Mouse (Mus musculus): ENCODE measurements at regions not wholly inside any gene's neighbourhood (a gene's known extent, or its start where the extent isn't known, plus 50 kb on each side); places are given as distances from the start of the nearest gene placed in this dataset.

- no peaks in the 10 kb centered on the region for H3K9me3 ChIP-seq (ENCODE audit: control insufficient read depth, low read length)
- no peak overlapping the region for H3K4me2 ChIP-seq (ENCODE audit: low read depth, severe bottlenecking)
- H3K36me3 ChIP-seq (ENCODE audit: control insufficient read depth, insufficient read depth, low read length): no peaks in the 10 kb centered on the region
- no peak overlapping the region for H3K9ac ChIP-seq (ENCODE audit: low read length)
- no peak for ATAC-seq (ENCODE audit: insufficient number of reproducible peaks, low FRiP score, low TSS enrichment, low read depth)
- H3K27ac ChIP-seq (replicated peaks; ENCODE audit: low read depth, low read length): no peak overlapping the region
- 97% methylated on average over 1 of the region's 1 CpGs for WGBS
- peaks cover 4% of the 10 kb centered on the region; the same call in 1 of the 2 replicates for H3K4me1 ChIP-seq (ENCODE audit: control insufficient read depth, insufficient read depth, low read length)
- no peak for DNase-seq (ENCODE audit: low spot score)
- no peaks in the 10 kb centered on the region for H3K27me3 ChIP-seq (ENCODE audit: control insufficient read depth, insufficient read depth, low read length)
- H3K4me3 ChIP-seq (ENCODE audit: low read depth, low read length): no peak overlapping the region
Observed at GRCm38 (mm10) chr9:60931290-60931689, 136.9 kb downstream of the Uaca start.

GRCm38 (mm10) chr9:60936937-60937336 lies 142.6 kb downstream of the Uaca start:
- Histone ChIP-seq H3K36me3 (ENCODE audit: control insufficient read depth, insufficient read depth, low read length) (no peaks in the 10 kb centered on the region), H3K9me3 (ENCODE audit: control insufficient read depth, low read length) (no peaks in the 10 kb centered on the region), H3K4me2 (ENCODE audit: low read depth, severe bottlenecking) (no peak overlapping the region), H3K4me1 (ENCODE audit: control insufficient read depth, insufficient read depth, low read length) (peaks cover 9% of the 10 kb centered on the region), H3K27ac (replicated peaks; ENCODE audit: low read depth, low read length) (no peak overlapping the region), H3K4me3 (ENCODE audit: low read depth, low read length) (no peak overlapping the region), H3K27me3 (ENCODE audit: control insufficient read depth, insufficient read depth, low read length) (no peaks in the 10 kb centered on the region), H3K9ac (ENCODE audit: low read length) (no peak overlapping the region)
- DNase-seq (ENCODE audit: low spot score): no peak
- WGBS: 91% methylated on average over 9 of the region's 9 CpGs
- no peak for ATAC-seq (ENCODE audit: insufficient number of reproducible peaks, low FRiP score, low TSS enrichment, low read depth)

- Histone ChIP-seq H3K4me2 (ENCODE audit: low read depth, severe bottlenecking) (peak overlapping the region; percentile 20; the same call in 1 of the 2 replicates), H3K27me3 (ENCODE audit: control insufficient read depth, insufficient read depth, low read length) (0 out of 2 replicates have a peak, but pooled peaks cover 2% of the 10 kb centered on the region), H3K27ac (replicated peaks; ENCODE audit: low read depth, low read length) (peak overlapping the region; percentile 42; the same call in 1 of the 2 replicates), H3K4me1 (ENCODE audit: control insufficient read depth, insufficient read depth, low read length) (peaks cover 9% of the 10 kb centered on the region), H3K9ac (ENCODE audit: low read length) (no peak overlapping the region), H3K9me3 (ENCODE audit: control insufficient read depth, low read length) (no peaks in the 10 kb centered on the region), H3K4me3 (ENCODE audit: low read depth, low read length) (no peak overlapping the region), H3K36me3 (ENCODE audit: control insufficient read depth, insufficient read depth, low read length) (no peaks in the 10 kb centered on the region)
- DNase-seq (ENCODE audit: low spot score) (peak; percentile 99), ATAC-seq (ENCODE audit: insufficient number of reproducible peaks, low FRiP score, low TSS enrichment, low read depth) (peak; percentile 95)
- 18% methylated on average over 18 of the region's 18 CpGs for WGBS
Observed at GRCm38 (mm10) chr9:60939858-60940804, 145.8 kb downstream of the Uaca start.

- peaks cover 10% of the 10 kb centered on the region; the same call in 1 of the 2 replicates for H3K4me1 ChIP-seq (ENCODE audit: control insufficient read depth, insufficient read depth, low read length)
- 0 out of 2 replicates have a peak, but pooled peaks cover 4% of the 10 kb centered on the region for H3K27me3 ChIP-seq (ENCODE audit: control insufficient read depth, insufficient read depth, low read length)
Observed at GRCm38 (mm10) chr9:60947363-60947762, 153.0 kb downstream of the Uaca start.

GRCm38 (mm10) chr9:60948531-60949070 lies 154.3 kb downstream of the Uaca start:
- H3K9ac ChIP-seq (ENCODE audit: low read length): no peak overlapping the region
- peak; percentile 38 for DNase-seq (ENCODE audit: low spot score)
- no peak for ATAC-seq (ENCODE audit: insufficient number of reproducible peaks, low FRiP score, low TSS enrichment, low read depth)
- no peaks in the 10 kb centered on the region for H3K36me3 ChIP-seq (ENCODE audit: control insufficient read depth, insufficient read depth, low read length)
- peaks cover 10% of the 10 kb centered on the region; the same call in 1 of the 2 replicates for H3K4me1 ChIP-seq (ENCODE audit: control insufficient read depth, insufficient read depth, low read length)
- 10% methylated on average over 10 of the region's 10 CpGs for WGBS
- H3K9me3 ChIP-seq (ENCODE audit: control insufficient read depth, low read length): 0 out of 2 replicates have a peak, but pooled peaks cover 3% of the 10 kb centered on the region
- H3K27ac ChIP-seq (replicated peaks; ENCODE audit: low read depth, low read length): no peak overlapping the region
- H3K4me3 ChIP-seq (ENCODE audit: low read depth, low read length): no peak overlapping the region
- 0 out of 2 replicates have a peak, but pooled peaks cover 4% of the 10 kb centered on the region for H3K27me3 ChIP-seq (ENCODE audit: control insufficient read depth, insufficient read depth, low read length)
- no peak overlapping the region for H3K4me2 ChIP-seq (ENCODE audit: low read depth, severe bottlenecking)

More at GRCm38 (mm10) chr9:60947363-60947762, 153.0 kb downstream of the Uaca start:
- no peak overlapping the region for H3K4me2 ChIP-seq (ENCODE audit: low read depth, severe bottlenecking)
- H3K9me3 ChIP-seq (ENCODE audit: control insufficient read depth, low read length): 0 out of 2 replicates have a peak, but pooled peaks cover 3% of the 10 kb centered on the region
- H3K9ac ChIP-seq (ENCODE audit: low read length): no peak overlapping the region
- H3K27ac ChIP-seq (replicated peaks; ENCODE audit: low read depth, low read length): no peak overlapping the region
- DNase-seq (ENCODE audit: low spot score) (no peak), ATAC-seq (ENCODE audit: insufficient number of reproducible peaks, low FRiP score, low TSS enrichment, low read depth) (no peak)
- H3K36me3 ChIP-seq (ENCODE audit: control insufficient read depth, insufficient read depth, low read length): no peaks in the 10 kb centered on the region
- 32% methylated on average over 15 of the region's 15 CpGs for WGBS
- H3K4me3 ChIP-seq (ENCODE audit: low read depth, low read length): no peak overlapping the region

GRCm38 (mm10) chr9:60950161-60950560 lies 155.8 kb downstream of the Uaca start:
- no peak for ATAC-seq (ENCODE audit: insufficient number of reproducible peaks, low FRiP score, low TSS enrichment, low read depth)
- H3K4me2 ChIP-seq (ENCODE audit: low read depth, severe bottlenecking): no peak overlapping the region

GRCm38 (mm10) chr9:60951071-60951561 lies 156.8 kb downstream of the Uaca start:
- ATAC-seq (ENCODE audit: insufficient number of reproducible peaks, low FRiP score, low TSS enrichment, low read depth): no peak
- peak; percentile 40 for DNase-seq (ENCODE audit: low spot score)
- 27% methylated on average over 10 of the region's 10 CpGs for WGBS

More at GRCm38 (mm10) chr9:60950161-60950560, 155.8 kb downstream of the Uaca start:
- H3K27ac ChIP-seq (replicated peaks; ENCODE audit: low read depth, low read length): no peak overlapping the region
- H3K9me3 ChIP-seq (ENCODE audit: control insufficient read depth, low read length): 0 out of 2 replicates have a peak, but pooled peaks cover 3% of the 10 kb centered on the region
- H3K4me3 ChIP-seq (ENCODE audit: low read depth, low read length): no peak overlapping the region
- H3K4me1 ChIP-seq (ENCODE audit: control insufficient read depth, insufficient read depth, low read length): peaks cover 10% of the 10 kb centered on the region; the same call in 1 of the 2 replicates
- no peak for DNase-seq (ENCODE audit: low spot score)
- no peak overlapping the region for H3K9ac ChIP-seq (ENCODE audit: low read length)
- 0 out of 2 replicates have a peak, but pooled peaks cover 2% of the 10 kb centered on the region for H3K27me3 ChIP-seq (ENCODE audit: control insufficient read depth, insufficient read depth, low read length)
- WGBS: 94% methylated on average over 5 of the region's 5 CpGs
- H3K36me3 ChIP-seq (ENCODE audit: control insufficient read depth, insufficient read depth, low read length): no peaks in the 10 kb centered on the region

GRCm38 (mm10) chr9:60957438-60957837 lies 163.1 kb downstream of the Uaca start:
- no peaks in the 10 kb centered on the region for H3K9me3 ChIP-seq (ENCODE audit: control insufficient read depth, low read length)
- no peak for DNase-seq (ENCODE audit: low spot score)
- WGBS: 47% methylated on average over 5 of the region's 5 CpGs
- peaks cover 4% of the 10 kb centered on the region; the same call in 1 of the 2 replicates for H3K4me1 ChIP-seq (ENCODE audit: control insufficient read depth, insufficient read depth, low read length)
- no peak for ATAC-seq (ENCODE audit: insufficient number of reproducible peaks, low FRiP score, low TSS enrichment, low read depth)
- no peaks in the 10 kb centered on the region for H3K36me3 ChIP-seq (ENCODE audit: control insufficient read depth, insufficient read depth, low read length)
- H3K9ac ChIP-seq (ENCODE audit: low read length): no peak overlapping the region
- no peak overlapping the region for H3K27ac ChIP-seq (replicated peaks; ENCODE audit: low read depth, low read length)
- H3K4me2 ChIP-seq (ENCODE audit: low read depth, severe bottlenecking): no peak overlapping the region
- H3K4me3 ChIP-seq (ENCODE audit: low read depth, low read length): no peak overlapping the region
- H3K27me3 ChIP-seq (ENCODE audit: control insufficient read depth, insufficient read depth, low read length): no peaks in the 10 kb centered on the region

More at GRCm38 (mm10) chr9:60951071-60951561, 156.8 kb downstream of the Uaca start:
- no peak overlapping the region for H3K4me3 ChIP-seq (ENCODE audit: low read depth, low read length)
- peak overlapping the region; percentile 32; the same call in 1 of the 2 replicates for H3K9ac ChIP-seq (ENCODE audit: low read length)
- 0 out of 2 replicates have a peak, but pooled peaks cover 3% of the 10 kb centered on the region for H3K9me3 ChIP-seq (ENCODE audit: control insufficient read depth, low read length)
- H3K27ac ChIP-seq (replicated peaks; ENCODE audit: low read depth, low read length): no peak overlapping the region
- H3K4me1 ChIP-seq (ENCODE audit: control insufficient read depth, insufficient read depth, low read length): peaks cover 10% of the 10 kb centered on the region; the same call in 1 of the 2 replicates
- no peak overlapping the region for H3K4me2 ChIP-seq (ENCODE audit: low read depth, severe bottlenecking)
- H3K27me3 ChIP-seq (ENCODE audit: control insufficient read depth, insufficient read depth, low read length): 0 out of 2 replicates have a peak, but pooled peaks cover 2% of the 10 kb centered on the region
- H3K36me3 ChIP-seq (ENCODE audit: control insufficient read depth, insufficient read depth, low read length): no peaks in the 10 kb centered on the region
